Mouse (Mus musculus) lung, postnatal 25 days (tissue): ENCODE results near the gene Nr3c2.

Experiments used
- DNase-seq: peaks from one replicate; pipeline ENCODE4 v3.0.0; 2022; ENCODE audit warnings: low spot score

The Nr3c2 gene

GRCm38 (mm10) chr8:76899411-76900154 is at the start of gene Nr3c2:
Gene Nr3c2 (plus strand): TSS chr8:76899442.
- peak; percentile 28 for DNase-seq

GRCm38 (mm10) chr8:76858534-76858933 is 40.7 kb upstream of the Nr3c2 start:
- DNase-seq = no peak

- DNase-seq = no peak
Observed at GRCm38 (mm10) chr8:76859709-76860108, 39.5 kb upstream of the Nr3c2 start.

GRCm38 (mm10) chr8:76863066-76863465 is 36.2 kb upstream of the Nr3c2 start:
- no peak for DNase-seq

- no peak for DNase-seq
Observed at GRCm38 (mm10) chr8:76876809-76877208, 22.4 kb upstream of the Nr3c2 start.

GRCm38 (mm10) chr8:76897050-76897449 is 2.2 kb upstream of the Nr3c2 start:
- DNase-seq = no peak

- DNase-seq = peak; percentile 74
Observed at GRCm38 (mm10) chr8:76898721-76899410, 376 bp upstream of the Nr3c2 start.

- no peak for DNase-seq
Observed at GRCm38 (mm10) chr8:76900155-76901141, 1.2 kb downstream of the Nr3c2 start.

GRCm38 (mm10) chr8:76901430-76902204 is 2.4 kb downstream of the Nr3c2 start:
- peak; percentile 98 for DNase-seq

- DNase-seq = no peak
Observed at GRCm38 (mm10) chr8:76902205-76903078, 3.2 kb downstream of the Nr3c2 start.

GRCm38 (mm10) chr8:76911206-76911605 is 12.0 kb downstream of the Nr3c2 start:
- DNase-seq = no peak

- DNase-seq = no peak
Observed at GRCm38 (mm10) chr8:76912678-76913077, 13.4 kb downstream of the Nr3c2 start.

GRCm38 (mm10) chr8:76913207-76913606 is 14.0 kb downstream of the Nr3c2 start:
- no peak for DNase-seq

GRCm38 (mm10) chr8:76915260-76915659 is 16.0 kb downstream of the Nr3c2 start:
- DNase-seq = no peak

- no peak for DNase-seq
Observed at GRCm38 (mm10) chr8:76919546-76919945, 20.3 kb downstream of the Nr3c2 start.

- no peak for DNase-seq
Observed at GRCm38 (mm10) chr8:76924150-76924549, 24.9 kb downstream of the Nr3c2 start.

- no peak for DNase-seq
Observed at GRCm38 (mm10) chr8:76928326-76928725, 29.1 kb downstream of the Nr3c2 start.

- no peak for DNase-seq
Observed at GRCm38 (mm10) chr8:76928808-76929207, 29.6 kb downstream of the Nr3c2 start.

GRCm38 (mm10) chr8:76965046-76965445 is 65.8 kb downstream of the Nr3c2 start:
- DNase-seq = no peak

- no peak for DNase-seq
Observed at GRCm38 (mm10) chr8:76971187-76971586, 71.9 kb downstream of the Nr3c2 start.
